Mouse (Mus musculus) testis, adult 2 months (tissue): ENCODE measurements around the gene Mff. TPM values are rescaled to one million over a fixed set of nuclear protein-coding genes. Genes with fewer than 3 reads are reported as not detected.

ENCODE experiments used
- H3K27ac ChIP-seq: fragments of 200-500 bp; 2 replicates; pipeline ENCODE4 v1.5.1; 2012; ENCODE audit warnings: low read depth, low read length; ENCODE audit not compliant: control insufficient read depth, insufficient read depth
- H3K27me3 ChIP-seq: fragments of 200-500 bp; 2 replicates; pipeline ENCODE4 v1.6.1; 2012; ENCODE audit warnings: mild to moderate bottlenecking, low read length, moderate library complexity; ENCODE audit not compliant: control insufficient read depth, insufficient read depth
- H3K36me3 ChIP-seq: fragments of 200-500 bp; 2 replicates; pipeline ENCODE4 v1.6.1; 2012; ENCODE audit warnings: mild to moderate bottlenecking, low read length; ENCODE audit not compliant: control insufficient read depth, insufficient read depth
- H3K4me1 ChIP-seq: fragments of 200-500 bp; 2 replicates; pipeline ENCODE4 v1.6.1; 2012; ENCODE audit warnings: low read length; ENCODE audit not compliant: control insufficient read depth, insufficient read depth
- H3K4me3 ChIP-seq: fragments of 200-500 bp; 2 replicates; pipeline ENCODE4 v1.5.1; 2012; ENCODE audit warnings: low read depth, mild to moderate bottlenecking, low read length, moderate library complexity, mixed read lengths; ENCODE audit not compliant: control insufficient read depth
- CTCF ChIP-seq: fragments of 200-500 bp; IDR thresholded peaks from 2 replicates; pipeline ENCODE4 v1.5.1; 2012; ENCODE audit warnings: low read depth, mild to moderate bottlenecking, inconsistent platforms, low read length, moderate library complexity; ENCODE audit not compliant: control insufficient read depth, insufficient read depth, insufficient replicate concordance
- POLR2A ChIP-seq: fragments of 200-500 bp; IDR thresholded peaks from 2 replicates; pipeline ENCODE4 v1.6.1; 2012; ENCODE audit warnings: low read depth, mild to moderate bottlenecking, inconsistent platforms, low read length, moderate library complexity; ENCODE audit not compliant: control insufficient read depth
- polyA plus RNA-seq: library from polyadenylated mRNA; depleted of rRNA; stranded (reverse); fragments of >200 nt; gene quantifications from 2 replicates; pipeline ENCODE4 v1.2.3, GENCODE M21; 2012

Gene Mff
- polyA plus RNA-seq, 1 experiment: 199 TPM

DNA sequence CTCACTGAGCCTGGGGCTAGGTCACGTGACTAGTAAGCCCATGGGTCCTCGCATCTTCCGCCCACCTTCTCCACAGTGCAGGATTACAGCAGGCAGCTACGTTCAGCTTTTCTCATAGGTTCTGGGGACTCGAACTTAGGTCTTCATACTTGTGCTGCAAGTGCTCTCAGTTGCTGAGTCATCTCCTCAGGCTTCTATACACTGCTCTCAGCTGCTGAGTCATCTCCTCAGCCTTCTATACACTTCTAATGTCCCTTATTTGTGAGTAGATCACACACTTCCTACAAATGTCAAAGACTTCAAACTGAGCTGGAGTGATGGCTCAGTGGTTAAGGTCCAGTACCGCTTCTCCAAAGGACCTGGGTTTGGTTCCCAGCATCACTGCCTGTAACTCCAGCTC, 67.5 kb downstream of the Mff start:
- Histone ChIP-seq H3K36me3 (no peaks in the 10 kb centered on the region), H3K4me3 (no peak overlapping the region), H3K4me1 (peaks cover 2% of the 10 kb centered on the region; the same call in 1 of the 2 replicates), H3K27me3 (no peaks in the 10 kb centered on the region), H3K27ac (no peak overlapping the region)
- TF ChIP-seq CTCF (no peak), POLR2A (no peak)

- H3K4me1 ChIP-seq: peaks cover 2% of the 10 kb centered on the region; the same call in 1 of the 2 replicates
Observed at GRCm38 (mm10) chr1:82793110-82793509, 68.4 kb downstream of the Mff start.

DNA sequence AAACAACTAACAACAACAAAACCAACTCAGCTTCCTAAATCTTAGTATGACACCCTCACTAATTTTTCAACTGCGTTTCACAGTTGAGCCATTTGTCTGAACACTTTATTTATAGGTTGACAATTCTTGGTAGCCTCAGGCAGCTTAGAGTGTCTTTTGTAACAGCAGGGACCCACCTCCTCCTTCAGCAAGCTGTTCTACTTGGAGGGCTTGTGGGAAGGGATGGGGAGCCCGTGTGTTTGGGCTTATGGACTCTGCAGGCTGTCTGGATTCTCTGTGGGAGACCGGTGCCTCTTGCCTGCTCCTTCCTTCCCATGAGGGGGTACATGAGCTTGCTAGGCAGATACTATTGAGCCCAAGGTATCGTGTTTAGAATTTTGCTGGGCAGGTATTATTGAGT, 69.3 kb downstream of the Mff start:
- no peak for TF ChIP-seq CTCF
- no peak for TF ChIP-seq POLR2A
- H3K4me3 ChIP-seq: no peak overlapping the region
- H3K27ac ChIP-seq: no peak overlapping the region
- peaks cover 2% of the 10 kb centered on the region; the same call in 1 of the 2 replicates for H3K4me1 ChIP-seq
- H3K27me3 ChIP-seq: no peaks in the 10 kb centered on the region
- no peaks in the 10 kb centered on the region for H3K36me3 ChIP-seq

More at GRCm38 (mm10) chr1:82793110-82793509, 68.4 kb downstream of the Mff start:
- TF ChIP-seq POLR2A (no peak), CTCF (no peak)
- no peaks in the 10 kb centered on the region for H3K27me3 ChIP-seq
- no peak overlapping the region for H3K27ac ChIP-seq
- no peak overlapping the region for H3K4me3 ChIP-seq
- no peaks in the 10 kb centered on the region for H3K36me3 ChIP-seq

GRCm38 (mm10) chr1:82795211-82795610, 70.5 kb downstream of the Mff start:
- Histone ChIP-seq H3K4me3 (no peak overlapping the region), H3K4me1 (peaks cover 2% of the 10 kb centered on the region; the same call in 1 of the 2 replicates), H3K27me3 (no peaks in the 10 kb centered on the region), H3K27ac (no peak overlapping the region), H3K36me3 (no peaks in the 10 kb centered on the region)
- TF ChIP-seq CTCF (no peak), POLR2A (no peak)

DNA sequence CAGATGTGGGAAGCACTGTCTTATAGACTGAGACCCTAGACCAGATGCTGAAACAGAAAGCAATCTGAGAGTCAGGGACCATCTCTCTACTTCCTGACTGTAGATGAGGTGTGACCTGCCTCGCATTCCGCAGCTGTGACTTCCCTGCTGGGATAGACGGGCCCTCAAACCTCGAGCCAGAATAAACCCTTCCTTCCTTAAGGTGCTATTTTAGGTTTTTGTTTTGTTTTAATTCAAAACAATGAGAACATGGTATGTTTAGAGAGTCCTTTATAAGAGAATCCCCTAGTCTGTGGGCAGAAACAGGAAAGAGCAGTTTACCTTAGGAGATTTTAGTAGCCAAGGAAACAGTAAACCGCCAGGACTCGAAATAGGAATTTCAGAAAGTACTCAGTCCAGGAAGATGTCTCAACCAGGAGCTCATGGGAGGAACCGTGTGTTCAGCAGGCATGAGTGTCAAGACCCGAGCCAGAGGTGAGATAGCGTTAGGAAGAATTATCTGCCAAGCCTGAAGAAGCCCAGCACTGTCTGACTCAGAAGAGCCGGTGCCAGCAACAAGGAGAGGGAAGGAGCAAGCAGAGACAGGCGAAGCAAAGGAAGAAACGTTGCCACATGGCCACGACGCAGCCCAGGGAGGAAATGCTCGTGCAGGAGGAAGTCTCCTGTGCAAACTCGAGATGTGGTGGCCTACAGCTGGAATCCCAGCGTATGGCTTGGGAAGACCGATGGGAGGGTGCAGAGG, 71.2 kb downstream of the Mff start:
- H3K27ac ChIP-seq: no peak overlapping the region
- TF ChIP-seq CTCF (no peak), POLR2A (no peak)
- no peaks in the 10 kb centered on the region for H3K36me3 ChIP-seq

GRCm38 (mm10) chr1:82797088-82797487, 72.4 kb downstream of the Mff start:
- Histone ChIP-seq H3K27ac (no peak overlapping the region), H3K27me3 (no peaks in the 10 kb centered on the region), H3K4me1 (peaks cover 2% of the 10 kb centered on the region; the same call in 1 of the 2 replicates), H3K36me3 (no peaks in the 10 kb centered on the region), H3K4me3 (no peak overlapping the region)
- TF ChIP-seq CTCF (no peak), POLR2A (no peak)

More for the DNA sequence above, 71.2 kb downstream of the Mff start:
- Histone ChIP-seq H3K27me3 (no peaks in the 10 kb centered on the region), H3K4me1 (peaks cover 2% of the 10 kb centered on the region; the same call in 1 of the 2 replicates), H3K4me3 (no peak overlapping the region)

GRCm38 (mm10) chr1:82798304-82798703, 73.6 kb downstream of the Mff start:
- Histone ChIP-seq H3K27ac (no peak overlapping the region), H3K27me3 (no peaks in the 10 kb centered on the region), H3K4me1 (peaks cover 2% of the 10 kb centered on the region; the same call in 1 of the 2 replicates), H3K36me3 (no peaks in the 10 kb centered on the region), H3K4me3 (no peak overlapping the region)
- TF ChIP-seq POLR2A (no peak), CTCF (no peak)
